Mouse (Mus musculus) frontal cortex, postnatal 25 days (tissue): ENCODE results near the gene Celf2.

ENCODE experiments used
- DNase-seq, 2 experiments: peaks; one replicate each; pipeline ENCODE4 v3.0.0; 2022; ENCODE audit warnings: low spot score in 2 of 2

Gene Celf2

GRCm38 (mm10) chr2:6696326-6696725 lies 813.0 kb downstream of the Celf2 start:
- DNase-seq = no peak

GRCm38 (mm10) chr2:6695353-6695951 lies 813.9 kb downstream of the Celf2 start:
- DNase-seq = no peak

- no peak for DNase-seq
These were observed 819.7 kb downstream of the Celf2 start for GRCm38 (mm10) chr2:6689689-6690088.

DNA sequence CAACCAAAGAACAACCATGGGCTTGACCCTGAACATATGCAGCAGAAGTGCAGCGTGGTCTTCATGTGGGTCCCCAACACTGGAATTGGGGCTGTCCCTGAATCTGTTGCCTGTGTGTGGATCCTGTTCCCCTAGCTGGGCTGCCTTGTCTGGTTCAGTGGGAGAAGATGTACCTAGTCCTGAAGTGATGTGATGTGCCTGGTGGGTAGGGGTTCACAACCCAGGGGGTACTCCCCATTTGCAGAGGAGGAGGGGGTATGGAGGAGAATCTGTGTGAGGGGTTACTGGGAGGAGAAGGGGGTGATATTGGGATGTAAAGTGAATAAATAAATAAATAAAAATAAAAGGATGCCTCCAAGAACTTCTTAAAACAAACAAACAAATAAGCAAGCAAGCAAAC lies 831.1 kb downstream of the Celf2 start:
- DNase-seq = no peak

- DNase-seq = no peak
These were observed 831.9 kb downstream of the Celf2 start for GRCm38 (mm10) chr2:6677457-6677856.

DNA sequence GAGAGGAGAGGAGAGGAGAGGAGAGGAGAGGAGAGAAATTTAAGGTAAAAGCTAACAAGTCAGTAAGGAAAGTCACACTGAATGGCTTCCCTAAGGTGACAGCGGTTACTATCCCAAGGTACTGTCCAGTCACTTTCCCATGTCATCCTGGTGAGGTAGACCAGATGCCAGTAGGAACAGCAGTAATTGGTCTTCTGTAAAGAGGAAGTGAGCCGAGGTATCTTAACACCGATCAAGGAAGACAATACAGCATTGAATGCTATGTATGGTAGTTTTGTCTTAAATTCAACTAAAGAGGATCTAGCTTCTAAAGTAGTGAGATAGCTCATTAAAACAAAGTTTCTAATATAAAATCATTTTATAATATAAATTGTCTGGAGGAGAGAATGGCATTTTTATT lies 835.0 kb downstream of the Celf2 start:
- no peak for DNase-seq

- DNase-seq = no peak
These were observed 835.9 kb downstream of the Celf2 start for GRCm38 (mm10) chr2:6673418-6673817.

- no peak for DNase-seq
These were observed 841.8 kb downstream of the Celf2 start for GRCm38 (mm10) chr2:6667611-6668010.

DNA sequence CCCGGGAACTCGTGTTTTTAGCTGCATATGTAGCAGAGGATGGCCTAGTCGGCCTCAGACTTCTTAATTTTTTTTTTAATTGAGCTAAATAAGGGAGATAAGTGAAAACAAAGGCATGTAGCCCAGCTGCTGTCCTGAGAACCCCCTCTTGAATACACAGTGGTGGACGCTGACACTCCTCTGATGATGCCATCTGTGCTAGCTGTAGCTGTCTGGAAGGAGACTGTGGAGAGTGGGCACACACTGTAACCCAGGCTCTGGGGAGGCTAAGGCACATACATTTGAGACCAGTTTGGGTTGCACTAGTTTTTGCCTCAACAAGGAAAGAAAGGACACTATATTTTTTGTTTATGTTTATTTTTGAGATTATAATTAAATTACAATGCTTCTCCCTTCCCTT lies 849.5 kb downstream of the Celf2 start:
- DNase-seq = no peak

GRCm38 (mm10) chr2:6653719-6654118 lies 855.6 kb downstream of the Celf2 start:
- DNase-seq = no peak

DNA sequence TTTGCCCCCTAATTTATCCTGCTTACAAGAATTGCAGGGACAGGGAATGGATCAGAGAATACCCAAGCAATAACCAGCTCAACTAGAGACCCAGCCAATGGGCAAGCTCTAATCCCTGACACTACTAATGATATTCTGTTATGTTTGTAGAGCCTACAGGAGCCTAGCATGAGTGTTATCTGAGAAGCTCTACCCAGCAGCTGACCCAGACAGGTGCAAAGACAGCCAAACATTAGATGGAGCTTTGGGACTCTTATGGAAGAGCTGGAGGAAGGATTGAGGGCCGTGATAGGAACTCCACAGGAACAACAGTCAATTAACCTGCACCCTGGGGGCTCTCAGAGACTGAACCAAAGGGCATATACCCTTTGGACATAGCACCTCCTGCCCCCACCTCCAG lies 857.7 kb downstream of the Celf2 start:
- no peak for DNase-seq

- no peak for DNase-seq
These were observed 860.5 kb downstream of the Celf2 start for GRCm38 (mm10) chr2:6648877-6649276.

DNA sequence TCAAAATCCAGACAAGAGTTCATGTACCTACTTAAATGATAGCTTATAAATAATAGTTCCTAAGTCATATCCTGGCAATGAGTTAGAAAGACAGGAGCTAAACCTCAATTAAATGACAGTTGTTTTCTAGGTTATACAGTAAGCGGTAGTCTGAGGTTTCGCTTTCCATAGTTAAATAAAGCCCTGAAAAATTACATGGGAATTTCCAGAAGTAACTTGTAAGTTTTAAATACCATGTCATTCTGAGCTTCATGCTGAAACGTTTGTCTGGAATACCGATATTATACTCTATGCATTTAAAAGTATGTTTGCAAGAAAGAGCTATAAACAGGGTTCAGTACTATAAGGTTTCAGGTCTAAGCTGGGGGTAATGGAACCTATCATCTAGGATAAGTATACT lies 862.3 kb downstream of the Celf2 start:
- no peak for DNase-seq

GRCm38 (mm10) chr2:6646325-6646724 lies 863.0 kb downstream of the Celf2 start:
- no peak for DNase-seq

GRCm38 (mm10) chr2:6642222-6642850 lies 867.0 kb downstream of the Celf2 start:
- DNase-seq = no peak

DNA sequence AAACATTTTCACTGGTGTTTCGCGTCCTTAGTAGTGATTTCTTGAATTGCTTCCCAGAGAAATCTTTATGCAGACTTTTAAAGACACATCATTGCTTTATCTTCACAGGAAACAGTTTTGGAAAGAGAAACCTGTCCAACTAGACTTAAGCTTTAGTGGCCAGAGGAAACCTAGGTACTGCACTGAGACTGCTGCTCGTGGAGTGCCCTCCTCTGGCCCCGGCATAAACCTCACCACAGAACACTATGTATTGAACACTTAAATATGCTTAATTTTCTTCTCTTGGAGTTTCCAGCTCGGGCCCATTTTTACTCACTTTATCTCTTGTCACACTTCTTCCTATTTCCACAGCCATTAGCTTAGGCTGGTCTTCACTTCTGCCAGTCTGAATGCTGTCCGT lies 870.0 kb downstream of the Celf2 start:
- no peak for DNase-seq

DNA sequence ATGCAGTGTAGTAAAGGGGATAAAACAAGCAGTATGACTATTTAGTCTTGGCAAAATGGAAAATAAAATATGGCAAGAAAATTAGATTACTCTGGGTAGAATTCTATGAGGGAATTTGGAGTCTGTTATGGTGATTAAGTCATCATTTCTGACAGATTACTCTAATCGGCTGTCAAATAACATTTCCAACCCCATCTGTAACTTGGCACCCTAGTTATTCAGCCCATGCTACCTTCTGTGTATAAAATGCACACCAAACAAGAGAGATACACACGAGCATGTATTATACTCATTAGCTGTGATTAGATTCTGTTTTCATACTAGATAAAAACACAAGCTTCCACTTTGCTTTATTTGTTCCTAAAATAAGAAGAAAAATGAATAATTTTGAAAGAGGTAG lies 872.2 kb downstream of the Celf2 start:
- DNase-seq = no peak

DNA sequence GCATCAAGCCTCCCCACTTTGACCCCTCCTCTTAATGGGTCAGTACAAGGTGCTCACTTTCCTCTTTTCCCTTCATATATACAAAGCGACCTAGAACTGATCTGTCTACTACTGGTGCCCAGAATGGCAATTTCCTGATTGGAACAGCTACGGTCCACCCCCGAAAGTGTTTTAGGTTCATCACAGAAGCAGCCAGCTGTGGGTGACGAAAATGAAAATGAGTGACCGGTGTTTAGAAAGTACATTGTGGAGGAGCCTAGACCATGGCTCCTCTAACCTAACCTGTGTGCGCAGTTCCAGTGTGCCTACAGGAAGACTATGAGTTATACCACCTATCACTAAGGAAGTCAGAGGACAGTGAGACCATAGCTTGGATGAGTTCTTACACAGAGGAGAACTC lies 874.5 kb downstream of the Celf2 start:
- no peak for DNase-seq

GRCm38 (mm10) chr2:6633115-6633514 lies 876.2 kb downstream of the Celf2 start:
- DNase-seq = no peak

- no peak for DNase-seq
These were observed 885.6 kb downstream of the Celf2 start for GRCm38 (mm10) chr2:6623802-6624201.

GRCm38 (mm10) chr2:6622082-6622481 lies 887.3 kb downstream of the Celf2 start:
- DNase-seq = no peak

DNA sequence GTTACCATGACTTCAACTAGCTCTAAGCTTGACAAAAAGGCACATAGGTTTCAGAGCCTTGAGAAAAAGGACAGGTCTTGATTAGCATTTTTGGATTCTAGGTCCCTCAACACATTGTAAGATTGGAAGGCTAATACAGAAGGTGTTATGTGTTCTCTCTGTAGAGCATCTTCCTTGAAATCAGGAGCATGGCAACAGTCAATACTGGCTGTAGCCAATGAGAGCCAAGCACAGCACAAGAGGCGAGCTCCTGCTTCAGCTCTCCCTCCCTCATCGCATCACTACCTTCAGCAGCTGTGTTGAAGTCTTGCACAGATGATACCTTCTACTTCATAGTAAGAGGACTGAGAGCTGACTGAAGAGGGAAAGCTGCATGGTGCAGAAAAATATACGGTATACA lies 890.5 kb downstream of the Celf2 start:
- DNase-seq = no peak

DNA sequence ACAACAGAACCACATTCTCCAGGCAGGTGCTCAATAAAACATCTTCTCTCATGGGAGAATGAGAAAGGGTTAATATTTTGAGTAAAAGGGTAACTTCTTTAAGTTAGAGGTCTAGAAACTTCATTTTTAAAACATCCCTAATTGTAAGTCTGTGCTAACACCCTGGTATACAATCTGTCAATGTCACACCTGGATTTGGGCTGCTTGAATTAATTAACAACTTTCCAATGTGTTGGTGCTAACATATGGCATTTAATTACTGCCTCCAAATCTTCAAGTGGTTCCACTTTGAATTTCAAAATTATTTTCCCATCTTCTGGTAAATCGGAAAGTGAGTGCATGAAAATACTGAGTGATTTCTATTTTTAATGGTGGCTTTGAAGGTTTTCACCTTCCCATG lies 890.9 kb downstream of the Celf2 start:
- DNase-seq = no peak

DNA sequence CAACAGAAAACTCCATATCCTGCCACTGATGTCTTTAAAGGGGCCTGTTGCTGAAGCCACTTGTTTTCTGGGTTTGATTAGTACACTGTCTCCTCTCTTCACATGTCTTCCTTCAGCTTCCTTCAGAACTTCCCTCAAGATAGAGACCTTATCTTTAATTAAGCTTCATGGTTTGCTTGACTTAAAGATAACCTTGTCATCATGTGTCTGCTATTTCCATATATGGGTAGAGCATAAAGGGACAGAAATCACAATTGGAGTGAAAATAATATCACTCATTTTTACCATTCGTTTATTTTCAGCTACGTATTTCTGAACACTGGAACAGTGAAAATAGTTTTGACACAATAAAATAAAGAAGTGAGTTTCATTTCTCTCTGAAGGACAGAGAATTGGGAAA lies 905.0 kb downstream of the Celf2 start:
- no peak for DNase-seq
